Mouse (Mus musculus) heart, postnatal 0 days (tissue): ENCODE measurements around the gene Dicer1.

ENCODE experiments used
- CTCF ChIP-seq: IDR thresholded peaks from 2 replicates; pipeline ENCODE4 v1.5.1; 2016; ENCODE audit warnings: antibody characterized with exemption, control low read depth, low read depth
- EP300 ChIP-seq: IDR thresholded peaks from 2 replicates; pipeline ENCODE4 v1.6.1; 2016; ENCODE audit warnings: antibody characterized with exemption, low read depth

DNA sequence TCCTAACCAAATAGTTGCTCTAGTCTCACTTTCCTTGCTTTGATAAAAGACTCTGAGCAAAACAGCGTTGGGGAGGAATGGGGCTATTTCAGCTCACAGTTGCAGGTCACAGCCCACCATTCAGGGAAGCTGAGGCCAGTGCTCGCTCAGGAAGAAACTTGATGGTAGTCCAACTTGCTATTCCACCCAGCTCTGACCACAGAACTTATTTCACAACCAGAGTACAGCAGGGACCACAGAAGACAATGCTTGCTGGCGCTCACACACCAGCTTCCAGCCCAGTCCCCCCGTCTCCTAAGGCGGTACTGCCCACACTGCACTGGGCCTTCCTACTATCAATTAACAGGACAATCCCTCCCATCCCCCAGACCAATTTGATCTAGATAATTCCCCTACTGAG is 36.3 kb downstream of the Dicer1 start:
- no peak for TF ChIP-seq EP300
- TF ChIP-seq CTCF = no peak
